Mouse (Mus musculus) CH12.LX (cell line): ENCODE measurements at regions not wholly inside any gene's neighbourhood (a gene's known extent, or its start where the extent isn't known, plus 50 kb on each side); places are given as distances from the start of the nearest gene placed in this dataset.
A peak's percentile ranks its signal among the peaks of the same experiment; 100 is the strongest.

ENCODE experiments used
- DNase-seq: peaks from one replicate; pipeline ENCODE4 v3.0.0-alpha.2; 2013; ENCODE audit errors: extremely low read depth
- H3K27ac ChIP-seq: 2 replicates; pipeline ENCODE4 v1.5.1; 2012; ENCODE audit warnings: low read depth, mild to moderate bottlenecking, control low read depth, moderate library complexity; ENCODE audit not compliant: insufficient read depth
- H3K27me3 ChIP-seq: replicated peaks from 2 replicates; pipeline ENCODE3; 2012; ENCODE audit warnings: inconsistent platforms
- H3K36me3 ChIP-seq, 2 experiments: replicated peaks in 1 of 2; 2 replicates each; pipeline versions ENCODE3 to v1.6.1; 2012; ENCODE audit warnings: inconsistent platforms in 1 of 2, low read length in 1 of 2, mild to moderate bottlenecking in 1 of 2, mixed read lengths in 1 of 2, moderate library complexity in 1 of 2; ENCODE audit not compliant: control insufficient read depth in 1 of 2, insufficient read depth in 1 of 2
- H3K4me1 ChIP-seq, 2 experiments: 2 replicates each; pipeline ENCODE4 v1.6.1; 2012; ENCODE audit warnings: inconsistent platforms in 1 of 2, moderate library complexity in 1 of 2; ENCODE audit not compliant: insufficient read depth in 2 of 2, control insufficient read depth in 1 of 2
- H3K4me2 ChIP-seq: 2 replicates; pipeline ENCODE4 v1.6.1; 2012; ENCODE audit warnings: low read depth, mild to moderate bottlenecking, control low read depth; ENCODE audit not compliant: poor library complexity, insufficient read depth, severe bottlenecking
- H3K4me3 ChIP-seq, 3 experiments: fragments of 150-350 bp in 1 of 3; sonication (generic) in 1 of 3; replicated peaks in 1 of 3; 2 replicates each; pipeline versions ENCODE3 to v1.5.1; 2011 to 2012; ENCODE audit warnings: low read depth in 2 of 3, low read length in 2 of 3, mild to moderate bottlenecking in 2 of 3, moderate library complexity in 2 of 3, control low read depth in 1 of 3, improper control_type of control experiment in 1 of 3, inconsistent platforms in 1 of 3, mixed read lengths in 1 of 3; ENCODE audit not compliant: poor library complexity in 1 of 3
- H3K79me2 ChIP-seq: replicated peaks from 2 replicates; pipeline ENCODE4 v1.6.1; 2012; ENCODE audit warnings: mild to moderate bottlenecking, moderate library complexity; ENCODE audit not compliant: control insufficient read depth, poor library complexity, insufficient read depth, severe bottlenecking; ENCODE audit errors: extremely low read depth
- H3K9ac ChIP-seq: 2 replicates; pipeline ENCODE4 v1.6.1; 2012; ENCODE audit warnings: low read depth, mild to moderate bottlenecking, control low read depth, moderate library complexity; ENCODE audit not compliant: insufficient read depth
- H3K9me3 ChIP-seq: replicated peaks from 2 replicates; pipeline ENCODE3; 2012; ENCODE audit warnings: low read length, inconsistent platforms, mixed read lengths
- BHLHE40 ChIP-seq: IDR thresholded peaks from 2 replicates; pipeline ENCODE4 v1.6.1; 2011; ENCODE audit warnings: mild to moderate bottlenecking, low read depth, low read length, improper control_type of control experiment
- CHD2 ChIP-seq: IDR thresholded peaks from 2 replicates; pipeline ENCODE4 v1.6.1; 2011; ENCODE audit warnings: low read length, improper control_type of control experiment
- E2F4 ChIP-seq: IDR thresholded peaks from 2 replicates; pipeline ENCODE4 v1.6.1; 2011; ENCODE audit warnings: low read depth, low read length, improper control_type of control experiment; ENCODE audit not compliant: insufficient replicate concordance
- ELF1 ChIP-seq: IDR thresholded peaks from 2 replicates; pipeline ENCODE4 v1.6.1; 2014; ENCODE audit warnings: low read depth, mild to moderate bottlenecking, inconsistent platforms, low read length, improper control_type of control experiment
- HCFC1 ChIP-seq: IDR thresholded peaks from 2 replicates; pipeline ENCODE4 v1.6.1; 2012; ENCODE audit warnings: low read depth, mild to moderate bottlenecking, inconsistent platforms, low read length, improper control_type of control experiment
- JUND ChIP-seq: conservative IDR thresholded peaks from 2 replicates; pipeline ENCODE4 v1.6.1; 2011; ENCODE audit warnings: low read depth, low read length, improper control_type of control experiment
- NRF1 ChIP-seq: IDR thresholded peaks from 2 replicates; pipeline ENCODE4 v1.6.1; 2014; ENCODE audit warnings: low read depth, mild to moderate bottlenecking, inconsistent platforms, low read length, improper control_type of control experiment, moderate library complexity
- UBTF ChIP-seq: IDR thresholded peaks from 2 replicates; pipeline ENCODE4 v1.6.1; 2012; ENCODE audit warnings: low read depth, mild to moderate bottlenecking, inconsistent platforms, low read length, improper control_type of control experiment, moderate library complexity
- ZC3H11A ChIP-seq: IDR thresholded peaks from 2 replicates; pipeline ENCODE4 v1.6.1; 2012; ENCODE audit warnings: low read depth, mild to moderate bottlenecking, inconsistent platforms, low read length, improper control_type of control experiment
- ZMIZ1 ChIP-seq: IDR thresholded peaks from 2 replicates; pipeline ENCODE4 v1.6.1; 2012; ENCODE audit warnings: low read depth, mild to moderate bottlenecking, inconsistent platforms, low read length, improper control_type of control experiment
- dilution Hi-C: fragments of 300-500 bp; cut with MboI; formaldehyde crosslinking; loops from 2 replicates; pipeline ENCODE4 v1.14.3; 2020; ENCODE audit warnings: low sequenced_read_pairs; ENCODE audit not compliant: extremely low pct_unique_long_range_greater_than_20kb, extremely low pct_ligation_motif_present
- in situ Hi-C: fragments of 300-500 bp; cut with MboI; formaldehyde crosslinking; loops from 3 replicates; pipeline ENCODE4 v1.14.3; 2019; ENCODE audit warnings: low sequenced_read_pairs, low pct_ligation_motif_present, low pct_unique_long_range_greater_than_20kb, mixed read lengths

DNA sequence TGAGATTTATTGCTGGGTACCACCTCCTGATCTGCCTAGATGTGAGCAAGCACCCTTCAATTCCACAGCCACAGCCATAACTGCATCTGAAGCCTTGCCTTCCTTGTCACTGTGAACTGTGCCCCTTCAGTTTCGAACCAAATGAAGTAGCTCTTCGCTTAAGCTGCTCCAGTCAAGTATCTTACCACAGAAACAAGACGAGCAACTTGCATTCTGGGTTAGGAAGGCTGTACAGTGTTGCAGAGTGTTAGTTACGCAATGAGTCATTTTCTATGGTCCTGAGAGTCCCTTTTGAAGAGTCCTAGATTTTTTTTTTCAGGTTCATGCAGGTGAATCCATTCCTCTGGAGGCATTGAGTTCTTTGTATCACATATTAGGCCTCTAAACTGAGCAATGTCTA is 107.9 kb upstream of the Topaz1 start:
- Histone ChIP-seq H3K36me3 (no peaks in the 10 kb centered on the region), H3K4me1 (peaks cover 0 to 10% of the 10 kb centered on the region in 2 experiments; a peak in 1 of 4 replicates), H3K27me3 (peaks cover 30% of the 10 kb centered on the region), H3K4me3 (no peak overlapping the region), H3K9ac (no peak overlapping the region), H3K79me2 (no peaks in the 10 kb centered on the region), H3K4me2 (no peak overlapping the region), H3K9me3 (no peaks in the 10 kb centered on the region), H3K27ac (no peak overlapping the region)
- dilution Hi-C loops = no loop called here
- no peak for DNase-seq
- TF ChIP-seq JUND = no peak
- no peak for TF ChIP-seq E2F4
- TF ChIP-seq UBTF = no peak
- no peak for TF ChIP-seq HCFC1
- in situ Hi-C loops = no loop called here

DNA sequence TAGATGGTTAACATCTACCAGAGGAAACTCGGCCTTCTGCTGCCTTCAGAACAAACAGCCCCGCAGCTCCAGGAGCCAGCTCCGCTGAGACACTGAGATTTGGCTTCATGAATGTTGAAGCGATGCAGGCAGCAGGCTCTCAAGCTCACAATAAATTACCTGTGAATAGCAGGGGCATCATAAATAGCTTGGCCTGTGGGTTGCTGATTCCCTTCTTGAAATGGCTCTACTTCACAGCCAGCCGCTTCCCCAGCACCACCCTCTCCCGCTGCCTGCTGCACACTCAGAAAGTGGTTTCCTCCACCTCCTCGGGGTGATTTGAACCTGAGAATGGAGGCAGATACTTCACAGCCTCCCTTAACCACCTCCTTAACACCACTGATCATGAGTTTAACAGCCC is 104.2 kb upstream of the Topaz1 start:
- Histone ChIP-seq H3K4me1 (peaks cover 0 to 6% of the 10 kb centered on the region in 2 experiments; a peak in 1 of 4 replicates), H3K4me3 (no peak overlapping the region), H3K79me2 (no peaks in the 10 kb centered on the region), H3K27me3 (peaks cover 54% of the 10 kb centered on the region), H3K27ac (no peak overlapping the region), H3K9me3 (no peaks in the 10 kb centered on the region), H3K4me2 (no peak overlapping the region), H3K36me3 (no peaks in the 10 kb centered on the region), H3K9ac (no peak overlapping the region)
- dilution Hi-C loops (no loop called here), in situ Hi-C loops (no loop called here)
- no peak for DNase-seq
- TF ChIP-seq E2F4 (no peak), NRF1 (no peak), ELF1 (no peak), ZMIZ1 (no peak)

GRCm38 (mm10) chr9:122645569-122645968 is 101.6 kb upstream of the Topaz1 start:
- Histone ChIP-seq H3K4me3 (no peak overlapping the region), H3K4me1 (no peaks in the 10 kb centered on the region; a peak in 1 of 4 replicates), H3K36me3 (no peaks in the 10 kb centered on the region), H3K79me2 (no peaks in the 10 kb centered on the region), H3K9ac (no peak overlapping the region), H3K27ac (no peak overlapping the region), H3K4me2 (peak overlapping the region; percentile 86), H3K9me3 (no peaks in the 10 kb centered on the region), H3K27me3 (peaks cover 49% of the 10 kb centered on the region)
- in situ Hi-C loops = no loop called here
- no peak for DNase-seq
- TF ChIP-seq CHD2 = no peak
- TF ChIP-seq ZC3H11A = no peak
- 0 out of 2 replicates have a peak, but pooled peaks have one; percentile 24 for TF ChIP-seq BHLHE40
- dilution Hi-C loops = no loop called here
